Mouse (Mus musculus) gastrocnemius, postnatal 10 days (tissue): ENCODE measurements around the gene Lzic. TPM values are rescaled to one million over a fixed set of nuclear protein-coding genes. Genes with fewer than 3 reads are reported as not detected.

Source experiments
- DNase-seq: peaks from one replicate; pipeline ENCODE4 v3.0.0; 2021; ENCODE audit warnings: mixed read lengths
- total RNA-seq, 2 experiments: library from RNA; stranded (reverse); gene quantifications; 2 replicates each; pipeline ENCODE4 v1.2.3; 2021

Gene Lzic
- total RNA-seq, 2 experiments from 2014 or later, result 17.0 to 21.5 TPM

DNA sequence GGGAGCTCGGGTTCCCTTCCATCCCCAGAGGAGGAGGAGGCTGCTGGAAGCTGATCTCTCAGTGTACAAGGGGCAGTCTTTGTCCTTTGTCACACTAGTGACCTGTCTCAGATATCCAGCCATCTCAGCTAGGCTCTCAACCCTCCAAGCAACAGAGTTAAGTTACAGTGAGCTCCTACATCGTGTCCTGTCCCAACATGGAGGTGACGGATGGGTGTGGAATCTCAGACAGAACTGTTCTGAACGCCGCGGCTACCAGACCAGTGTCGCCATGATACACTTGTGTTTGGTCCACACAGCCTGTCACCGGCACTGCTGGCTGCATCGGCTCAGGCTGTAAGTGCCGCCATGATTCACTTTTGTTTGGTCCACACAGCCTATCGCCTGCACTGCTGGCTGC, 8.0 kb upstream of the Lzic start, which contains the start of gene Tmem274:
Gene Tmem274 (plus strand): TSS at position 301 of the 400 bp plus-strand sequence.
- DNase-seq, result no peak

DNA sequence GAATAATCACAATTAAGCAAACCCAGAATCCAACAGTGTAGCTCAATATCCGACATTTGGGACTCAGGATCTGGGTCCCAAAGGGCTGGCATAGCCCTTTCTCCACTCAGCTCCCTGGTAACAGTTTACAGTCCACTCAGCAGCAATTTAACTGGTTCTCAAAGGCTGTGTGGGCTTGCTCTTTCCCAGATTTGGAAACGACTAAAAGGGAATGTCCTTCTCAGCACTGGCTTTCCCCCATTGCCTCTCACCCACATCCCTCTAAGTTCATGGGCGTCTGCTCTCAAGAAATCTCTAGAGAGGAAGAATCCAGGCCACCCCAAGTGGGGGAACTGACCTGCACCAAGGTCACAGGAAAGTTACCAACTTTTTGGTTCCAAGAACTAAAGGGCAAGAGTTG, 463 bp upstream of the Lzic start:
- DNase-seq, result no peak

DNA sequence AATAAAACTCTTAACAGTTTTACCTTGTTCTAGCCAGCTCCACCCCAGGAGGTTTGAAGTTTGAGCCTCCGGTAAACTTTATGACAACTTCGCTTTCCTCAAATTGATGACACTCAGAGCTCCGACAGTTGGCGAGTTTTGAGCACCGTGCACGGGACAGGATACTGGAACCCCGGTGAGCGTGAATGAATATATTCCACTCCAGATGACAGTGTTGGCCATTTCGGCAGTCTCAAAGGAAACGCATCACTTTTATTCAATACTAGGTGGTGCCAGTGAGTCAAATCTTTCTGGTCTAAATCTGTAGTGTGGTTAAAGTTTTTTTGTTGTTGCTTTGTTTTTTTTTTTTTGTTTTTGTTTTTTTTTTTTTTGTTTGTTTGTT, 787 bp downstream of the Lzic start:
- no peak for DNase-seq

DNA sequence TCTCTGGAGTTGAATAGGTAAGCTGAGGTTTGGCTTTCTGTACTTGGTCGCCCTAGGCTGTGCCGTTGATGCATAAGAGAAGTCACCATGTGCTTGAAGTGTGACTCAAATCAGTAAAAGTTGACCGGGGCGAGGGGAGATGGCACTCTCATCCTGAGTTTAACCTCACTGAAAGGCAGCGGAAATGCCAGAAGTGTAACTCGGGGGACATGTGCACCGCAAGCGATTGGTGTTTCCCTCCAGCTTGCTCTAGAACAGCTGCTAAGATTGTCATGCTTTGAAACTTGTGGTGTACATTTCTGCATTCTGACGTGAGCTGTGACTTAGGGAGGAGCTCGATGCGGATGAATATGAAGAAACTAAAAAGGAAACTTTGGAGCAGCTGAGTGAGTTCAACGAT, 2.7 kb downstream of the Lzic start:
- DNase-seq, result no peak

DNA sequence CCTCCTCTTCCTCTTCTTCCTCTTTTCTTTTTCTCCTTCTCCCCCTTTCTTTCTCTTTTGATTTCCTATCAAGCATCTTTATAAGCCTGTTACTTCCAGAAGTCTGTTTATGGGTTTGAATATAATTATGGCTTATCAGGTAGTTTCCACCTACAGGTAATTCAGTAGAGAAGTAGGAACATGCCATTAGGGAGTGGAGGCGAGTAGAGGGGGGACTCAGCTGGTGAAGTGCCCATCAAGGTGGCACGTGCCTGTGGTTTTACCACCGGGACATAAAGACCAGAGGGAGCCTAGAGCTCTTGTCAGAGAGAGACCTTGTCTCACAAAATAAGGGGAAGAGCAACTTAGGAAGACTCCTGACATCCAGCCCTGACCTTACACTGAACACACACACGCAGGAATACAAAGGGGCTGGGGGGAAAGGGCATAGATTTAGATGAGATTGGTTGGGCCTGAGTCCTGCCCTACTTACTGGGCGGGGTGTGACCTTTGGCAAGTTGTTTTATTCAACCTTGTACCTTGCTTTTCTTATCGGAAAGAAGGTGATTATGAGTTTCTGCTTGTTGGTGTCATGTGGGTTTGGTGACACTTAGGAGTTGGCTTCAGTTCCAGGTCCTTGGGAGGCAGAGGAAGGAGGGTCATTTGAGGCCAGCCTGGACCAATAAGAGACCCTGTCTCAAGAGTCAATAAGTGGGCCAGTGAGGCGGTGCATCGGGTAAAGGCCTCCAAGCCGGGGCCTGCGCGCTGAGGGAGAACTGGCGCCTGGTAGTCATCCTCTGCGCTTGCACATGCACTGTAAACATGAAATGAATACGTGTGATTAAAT, 4.6 kb downstream of the Lzic start:
- no peak for DNase-seq

DNA sequence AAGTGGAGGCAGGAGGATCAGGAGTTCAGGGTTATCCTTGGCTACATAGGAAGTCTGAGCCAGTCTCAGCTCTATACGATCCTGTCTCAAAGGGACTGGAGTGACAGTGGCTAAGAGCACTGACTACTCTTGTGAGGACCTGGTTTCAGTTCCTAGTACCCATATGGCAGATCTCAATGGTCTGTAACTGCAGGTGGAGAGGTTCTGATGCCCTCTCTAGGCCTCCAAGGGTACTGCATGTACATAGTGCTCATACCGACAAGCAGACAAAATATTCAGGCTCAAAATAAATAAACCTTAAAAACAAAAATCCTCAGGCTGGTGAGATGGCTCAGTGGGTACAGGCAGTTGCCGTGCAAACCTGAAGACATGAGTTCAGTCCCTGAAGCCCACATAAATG, 6.1 kb downstream of the Lzic start:
- no peak for DNase-seq

DNA sequence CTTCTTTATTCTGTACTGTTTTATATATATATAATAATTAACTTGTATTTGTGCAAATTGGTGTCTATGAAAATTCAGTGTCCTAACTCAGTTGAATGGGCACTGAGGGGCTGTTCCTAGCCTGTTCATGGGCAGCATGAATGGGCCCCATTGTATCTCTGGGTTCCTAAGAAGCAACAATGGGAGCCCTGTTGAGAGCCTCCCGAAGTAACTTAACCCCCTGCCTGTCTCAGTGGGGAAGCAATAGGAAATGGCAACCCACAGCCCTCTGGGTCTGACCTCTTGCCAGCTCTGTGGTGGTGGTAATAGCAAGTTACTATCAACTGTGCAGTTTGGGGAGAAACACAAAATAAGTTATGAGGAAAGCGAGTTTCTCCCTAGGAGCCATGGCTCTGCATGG, 11.6 kb downstream of the Lzic start:
- DNase-seq, result no peak

DNA sequence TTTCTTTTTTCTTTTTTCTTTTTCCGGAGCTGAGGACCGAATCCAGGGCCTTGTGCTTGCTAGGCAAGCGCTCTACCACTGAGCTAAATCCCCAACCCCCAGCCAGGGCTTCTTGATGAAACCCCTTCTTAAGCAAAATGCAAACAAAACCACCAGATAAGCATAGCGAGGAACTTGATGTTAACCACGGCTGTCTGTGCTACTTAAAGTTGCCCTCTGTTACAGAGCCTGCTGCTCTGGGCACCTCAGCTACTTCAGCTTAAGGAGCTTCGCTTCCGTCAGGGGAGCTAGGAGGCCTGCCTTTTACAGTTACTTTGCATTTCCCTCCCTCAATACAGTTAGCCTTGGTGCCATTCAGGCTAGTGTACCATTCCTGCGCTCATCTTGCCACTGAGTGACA, 13.9 kb downstream of the Lzic start:
- no peak for DNase-seq

DNA sequence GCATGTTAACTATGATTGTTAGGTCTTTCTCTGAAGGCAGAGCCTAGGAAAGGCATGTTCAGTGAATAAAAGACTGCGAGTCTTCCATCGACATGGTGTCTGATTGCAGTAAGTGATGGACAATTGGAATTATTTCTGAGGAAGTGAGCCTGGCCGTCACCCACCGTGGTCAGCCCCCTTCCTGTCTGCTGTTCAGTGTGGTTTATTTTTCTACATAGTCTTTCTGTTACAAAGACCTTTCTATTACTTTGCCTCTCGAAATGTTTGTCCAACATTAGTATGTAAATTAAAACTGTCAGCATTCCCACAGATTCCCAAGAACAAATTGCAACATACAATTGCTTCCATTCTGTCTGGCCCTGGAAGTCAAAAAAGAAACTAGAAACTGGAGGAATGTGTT, 14.8 kb downstream of the Lzic start:
- DNase-seq, result no peak

DNA sequence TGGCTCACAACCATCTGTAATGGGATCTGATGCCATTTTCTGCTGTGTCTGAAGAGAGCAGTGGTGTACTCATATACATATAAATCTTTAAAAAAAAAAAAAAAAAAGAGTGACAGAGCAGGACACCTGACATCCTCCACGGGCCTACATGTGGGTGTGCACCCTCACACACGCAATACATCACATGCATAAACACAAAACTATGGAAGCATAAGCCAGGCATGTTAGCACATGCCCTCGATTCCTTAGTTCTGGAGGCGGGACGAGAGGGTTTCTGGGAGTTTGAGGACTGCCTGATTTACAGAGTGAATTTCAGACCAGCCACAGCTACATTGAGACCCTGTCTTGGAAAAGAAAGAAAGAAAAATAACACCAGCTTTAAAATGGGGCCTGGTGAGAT, 19.3 kb downstream of the Lzic start:
- DNase-seq, result no peak

DNA sequence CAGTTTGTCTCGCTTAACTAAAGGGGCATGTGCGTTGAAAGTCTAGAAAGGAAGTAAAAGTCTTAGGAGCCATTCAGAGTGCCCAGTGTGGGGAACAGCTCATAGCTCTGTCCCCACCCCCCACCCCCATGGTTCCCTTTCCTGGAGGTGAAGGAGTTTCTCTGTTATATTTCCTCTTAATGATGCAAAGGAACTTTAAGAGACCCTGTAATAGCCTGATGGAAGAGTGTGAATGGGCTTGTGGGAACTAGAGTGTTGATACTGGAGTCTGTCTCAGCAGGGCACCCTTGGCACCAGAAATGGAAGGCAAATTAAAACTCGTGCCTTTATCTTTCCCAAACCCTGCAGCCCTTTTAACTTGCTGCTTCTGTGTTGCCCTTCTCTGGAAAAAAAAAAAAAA, 19.8 kb downstream of the Lzic start:
- DNase-seq, result no peak

DNA sequence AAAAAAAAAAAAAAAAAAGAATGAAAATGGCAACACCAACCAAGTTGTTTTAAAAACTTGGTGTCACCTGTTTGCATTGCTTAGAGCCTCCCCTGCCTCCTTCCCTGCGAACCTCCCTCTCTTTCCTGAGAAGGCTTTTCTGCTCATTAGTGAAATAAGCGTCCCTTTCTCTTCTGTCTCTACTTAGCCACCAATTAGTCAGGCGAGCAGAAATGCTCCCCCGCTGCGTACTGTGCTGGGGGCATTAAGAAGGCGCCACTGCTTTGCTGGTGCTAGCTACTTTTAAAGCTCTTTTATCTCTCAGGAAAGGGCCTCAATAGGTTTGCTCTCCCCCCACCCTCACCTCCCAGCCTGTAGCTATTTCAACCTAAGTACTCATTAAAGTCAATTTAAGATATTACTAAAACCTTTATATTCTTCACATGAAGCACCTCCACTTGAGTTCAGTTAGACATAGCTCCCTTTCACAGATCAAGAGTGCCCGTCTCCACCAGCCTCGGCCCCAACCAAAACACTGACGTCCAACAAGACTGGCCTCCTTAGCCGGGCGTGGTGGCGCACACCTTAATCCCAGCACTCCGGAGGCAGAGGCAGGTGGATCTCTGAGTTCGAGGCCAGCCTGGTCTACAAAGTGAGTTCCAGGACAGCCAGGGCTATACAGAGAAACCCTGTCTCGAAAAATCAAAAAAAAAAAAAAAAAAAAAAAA, 20.4 kb downstream of the Lzic start:
- DNase-seq, result no peak

DNA sequence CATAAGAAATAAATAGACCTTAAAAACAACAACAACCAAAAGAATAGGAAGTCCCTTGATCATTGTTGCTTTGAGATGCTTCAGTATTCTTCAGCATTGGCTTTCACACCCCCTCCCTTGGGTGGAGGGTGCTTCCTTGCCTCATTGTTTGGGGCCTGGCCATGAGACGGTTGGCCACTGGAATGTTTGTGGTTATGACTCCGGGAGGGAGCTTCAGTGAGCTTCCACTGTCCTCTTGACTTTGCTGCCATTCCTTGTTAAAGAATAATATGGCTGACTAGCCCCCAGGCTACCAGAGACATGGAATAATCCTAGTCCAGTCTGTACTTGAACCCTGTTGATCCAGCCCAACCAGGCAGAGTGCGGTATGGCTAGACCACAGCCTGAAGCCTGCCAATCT, 21.9 kb downstream of the Lzic start:
- no peak for DNase-seq

DNA sequence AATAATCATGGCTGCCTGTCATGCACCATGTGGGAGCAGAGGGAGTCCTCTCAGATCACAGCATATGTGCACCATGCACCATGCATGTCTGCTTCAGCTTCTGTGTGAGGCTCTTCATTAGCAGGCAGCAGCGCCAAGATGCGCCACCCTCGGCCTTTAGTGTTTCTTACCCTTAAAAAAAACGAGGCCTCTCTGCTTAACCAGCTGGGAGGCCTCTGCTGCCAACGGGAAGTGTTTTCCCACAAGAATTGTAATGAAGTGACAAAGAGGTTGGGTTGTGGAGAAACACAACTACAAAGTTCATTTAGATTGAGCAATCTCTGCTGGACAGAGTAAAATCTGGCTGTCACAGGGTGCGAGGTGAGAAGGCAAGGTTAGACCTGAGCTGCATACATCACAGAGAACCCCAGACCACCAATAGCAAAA, 26.2 kb downstream of the Lzic start:
- DNase-seq, result no peak

DNA sequence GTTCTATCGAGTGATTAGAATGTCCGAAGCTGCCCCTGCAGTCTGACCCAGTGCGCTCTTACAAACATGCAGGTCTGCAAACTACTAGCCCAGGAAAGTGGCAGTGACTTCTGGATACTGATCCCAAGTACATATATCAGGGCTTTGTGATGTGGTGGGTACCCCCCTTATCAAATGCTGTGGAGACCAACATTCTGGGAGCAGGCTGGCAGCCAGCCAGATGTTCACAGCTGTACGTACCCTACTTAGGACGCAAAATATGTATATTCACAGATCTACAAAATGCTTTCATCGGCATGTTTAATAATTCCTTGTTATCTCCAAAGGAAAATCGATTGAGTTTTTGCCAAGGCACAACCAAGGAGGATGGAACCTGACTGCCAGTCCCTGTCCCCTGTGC, 27.0 kb downstream of the Lzic start:
- DNase-seq, result no peak

DNA sequence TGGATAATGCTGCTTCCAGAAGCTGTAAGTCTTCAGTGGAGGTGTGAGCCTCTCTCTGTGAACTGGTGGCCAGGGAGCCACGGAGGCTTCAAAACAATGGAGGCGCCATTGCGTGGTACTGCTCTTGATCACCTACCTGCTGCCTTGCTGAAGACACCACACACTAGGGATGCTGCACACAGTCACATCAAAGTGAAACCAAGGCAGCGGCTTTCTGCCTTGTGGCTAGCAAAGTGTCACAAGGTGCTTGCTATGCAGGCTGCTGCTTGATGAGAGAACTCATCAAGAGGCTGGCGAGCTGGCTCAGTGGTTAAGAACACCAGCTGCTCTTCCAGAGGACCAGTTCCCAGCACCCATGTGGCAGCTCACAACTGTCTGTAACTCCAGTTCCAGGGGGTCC, 30.7 kb downstream of the Lzic start:
- no peak for DNase-seq

DNA sequence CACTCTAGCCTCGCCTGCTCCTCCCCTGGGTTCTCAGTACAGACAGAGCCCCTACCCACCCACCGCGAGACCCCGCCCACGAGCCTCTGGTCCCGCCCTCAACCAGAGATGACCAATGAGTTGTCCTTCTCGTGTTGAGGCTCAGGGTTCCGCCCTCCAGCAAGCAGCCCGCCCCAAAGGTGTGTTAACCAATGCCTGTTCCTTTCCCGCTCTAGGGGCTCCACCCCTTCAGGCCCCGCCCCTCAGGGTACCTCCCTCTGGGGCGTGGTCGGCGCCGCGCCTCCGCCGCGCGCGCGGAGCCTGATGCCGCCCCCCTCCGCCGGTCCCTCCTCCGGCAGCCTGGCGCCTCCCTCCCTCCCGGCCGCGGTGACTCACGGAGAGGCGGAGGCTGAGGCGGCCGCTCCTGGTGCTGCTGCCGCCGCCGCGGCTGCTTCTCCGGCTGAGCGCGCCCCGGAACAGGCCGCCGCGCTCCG, 32.9 kb downstream of the Lzic start, which contains the start of gene Ctnnbip1:
Gene Ctnnbip1 (plus strand): TSS at position 369 of the 473 bp plus-strand sequence.
- peak; percentile 97 for DNase-seq

DNA sequence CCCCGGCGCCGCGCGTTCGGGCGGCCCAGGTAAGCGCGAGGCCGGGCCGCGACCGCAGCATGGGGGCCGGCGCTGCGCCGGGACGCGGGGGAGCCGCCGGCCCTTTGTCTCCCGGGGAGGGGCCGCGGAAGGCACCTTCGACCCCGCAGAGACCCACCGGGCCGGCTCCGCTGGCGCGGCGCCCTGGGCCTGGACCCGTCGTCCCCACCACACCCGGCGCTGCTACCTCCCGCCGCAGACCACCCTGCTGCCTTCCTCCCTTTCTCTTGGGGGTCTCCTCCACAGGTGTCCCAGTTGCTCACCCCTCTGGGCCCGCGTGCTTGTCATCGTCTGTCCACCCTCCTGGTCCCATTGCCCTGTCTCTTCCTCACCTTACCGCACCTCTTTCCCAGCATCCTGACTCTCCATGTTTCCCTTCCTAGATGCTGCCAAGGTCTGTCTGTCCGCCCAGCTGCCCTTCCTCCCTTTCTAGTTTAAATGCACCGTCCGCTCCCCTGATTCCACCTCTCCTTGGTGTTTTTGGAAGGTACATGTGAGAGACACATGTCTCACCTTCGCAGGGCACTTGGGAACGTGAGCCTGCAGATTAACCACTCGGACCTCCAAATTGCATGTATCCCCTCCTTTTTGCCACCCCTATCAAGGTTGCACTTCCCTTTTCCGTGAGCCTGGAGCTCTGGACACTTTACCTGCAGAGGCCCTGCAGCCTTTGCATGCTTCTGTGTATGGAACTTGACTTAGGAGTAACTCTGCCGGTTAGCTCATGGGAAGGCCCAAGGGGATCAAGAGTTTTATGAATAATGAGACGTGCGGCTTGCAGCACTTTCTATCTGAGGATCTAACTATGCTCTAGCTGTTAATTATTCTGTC, 33.6 kb downstream of the Lzic start:
- DNase-seq, result no peak

DNA sequence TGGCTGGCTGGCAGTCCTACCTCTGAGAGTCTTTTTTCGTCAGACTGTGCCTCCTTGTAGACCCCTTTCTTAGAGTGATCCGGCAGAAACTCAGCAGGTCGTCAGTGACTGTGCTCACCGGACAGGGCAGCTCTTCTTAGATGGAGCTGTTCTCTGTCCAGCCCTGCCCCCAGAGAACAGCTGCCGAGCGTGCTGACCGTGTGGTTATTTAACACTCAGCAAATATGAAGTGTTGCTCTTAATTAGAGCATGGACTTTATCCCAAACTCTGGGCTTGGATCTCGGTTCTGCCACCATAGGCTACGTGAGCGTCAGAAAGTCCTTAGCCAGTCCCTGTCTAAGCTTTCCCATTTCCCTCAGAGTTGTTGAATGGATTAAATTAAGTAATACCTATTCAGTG, 36.2 kb downstream of the Lzic start:
- DNase-seq, result no peak

DNA sequence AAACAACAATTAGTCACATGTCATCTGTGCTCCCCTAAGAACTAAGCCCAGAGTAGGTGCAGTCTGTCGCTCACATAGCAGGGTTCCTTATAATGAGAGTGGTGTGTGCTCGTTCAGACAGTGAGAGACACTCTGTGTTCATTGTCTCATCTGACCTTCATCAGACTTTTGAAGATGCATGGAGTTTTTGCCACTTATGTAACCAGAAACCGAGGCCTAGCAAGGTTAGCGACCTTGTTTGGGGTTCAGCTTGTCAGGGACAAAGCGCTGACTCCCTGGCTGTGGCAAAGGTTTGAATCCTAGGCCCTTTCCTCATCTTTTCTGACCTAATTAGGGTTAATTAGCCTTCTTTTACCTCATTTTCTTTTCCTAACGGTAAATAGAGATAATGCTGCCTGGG, 38.9 kb downstream of the Lzic start:
- no peak for DNase-seq

DNA sequence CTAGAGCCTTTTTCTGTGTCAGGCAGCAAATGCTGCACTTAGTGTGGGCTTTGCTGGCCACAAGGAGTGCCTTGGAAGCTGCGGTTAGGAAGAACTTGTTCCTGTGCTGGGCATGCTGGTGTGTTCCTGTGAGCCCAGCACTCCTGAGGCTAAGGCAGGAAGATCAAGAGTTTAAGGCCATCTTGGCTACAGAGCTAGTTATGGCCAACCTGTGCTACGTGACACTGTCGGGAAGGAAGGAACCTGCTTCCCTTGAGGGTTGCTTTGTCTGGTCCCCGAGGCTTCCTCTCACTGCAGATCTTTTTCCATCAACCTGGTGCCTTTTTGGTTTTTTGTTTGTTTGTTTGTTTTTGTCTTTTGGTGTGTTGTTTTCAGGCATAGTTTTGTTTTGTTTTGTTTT, 40.1 kb downstream of the Lzic start:
- no peak for DNase-seq

DNA sequence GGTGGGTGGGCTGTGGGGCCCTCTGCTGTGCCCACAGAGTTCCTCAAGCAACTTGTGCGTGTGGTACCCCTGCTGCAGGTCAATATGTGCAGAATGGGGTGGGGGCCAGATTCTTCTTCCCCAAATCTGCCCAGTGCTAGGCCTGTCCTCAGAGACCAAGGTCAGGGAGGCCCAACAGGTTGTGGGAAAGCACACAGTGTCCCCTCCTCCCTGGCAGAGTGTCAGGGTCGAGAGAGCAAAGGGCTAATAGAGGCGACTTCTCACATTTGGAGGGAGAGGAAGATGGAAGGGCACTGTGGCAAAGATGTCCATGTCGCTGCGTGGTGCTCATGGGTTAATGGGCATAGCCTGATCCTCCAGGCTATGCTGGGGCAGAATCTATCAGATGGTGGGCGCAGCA, 40.8 kb downstream of the Lzic start:
- no peak for DNase-seq

DNA sequence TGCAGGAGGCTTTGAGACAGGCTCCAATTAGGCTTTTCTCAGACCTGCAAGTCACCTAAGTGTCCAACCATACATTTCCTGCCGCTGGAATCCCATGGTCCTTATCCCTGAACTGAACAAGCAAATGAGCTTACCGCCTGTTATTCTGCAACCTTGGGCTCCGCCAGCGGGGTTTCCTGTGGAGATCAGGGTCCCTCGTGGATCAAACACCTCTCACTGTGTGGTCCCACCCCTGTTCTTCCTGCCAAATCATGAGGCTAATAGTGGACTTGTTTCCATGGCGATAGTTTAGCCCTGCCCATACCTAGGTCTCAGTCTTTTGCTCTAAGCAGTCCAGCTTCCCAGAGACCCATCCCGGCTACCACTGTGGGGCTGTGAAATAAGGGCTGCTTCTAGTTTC, 41.3 kb downstream of the Lzic start:
- DNase-seq, result no peak
